Mouse (Mus musculus) brain, embryonic 14.5 days (tissue): ENCODE measurements around the gene Fbp2.

Experiments used
- CTCF ChIP-seq: fragments of 200-500 bp; IDR thresholded peaks from 2 replicates; pipeline ENCODE4 v1.5.1; 2012; ENCODE audit warnings: inconsistent platforms, mild to moderate bottlenecking, moderate library complexity, borderline replicate concordance; ENCODE audit not compliant: insufficient read depth, insufficient read length; ENCODE audit errors: extremely low read depth
- POLR2A ChIP-seq: fragments of 200-500 bp; IDR thresholded peaks from 2 replicates; pipeline ENCODE4 v1.6.1; 2012; ENCODE audit warnings: mild to moderate bottlenecking, inconsistent platforms, borderline replicate concordance; ENCODE audit not compliant: poor library complexity, insufficient read depth, insufficient read length, severe bottlenecking; ENCODE audit errors: extremely low read depth

DNA sequence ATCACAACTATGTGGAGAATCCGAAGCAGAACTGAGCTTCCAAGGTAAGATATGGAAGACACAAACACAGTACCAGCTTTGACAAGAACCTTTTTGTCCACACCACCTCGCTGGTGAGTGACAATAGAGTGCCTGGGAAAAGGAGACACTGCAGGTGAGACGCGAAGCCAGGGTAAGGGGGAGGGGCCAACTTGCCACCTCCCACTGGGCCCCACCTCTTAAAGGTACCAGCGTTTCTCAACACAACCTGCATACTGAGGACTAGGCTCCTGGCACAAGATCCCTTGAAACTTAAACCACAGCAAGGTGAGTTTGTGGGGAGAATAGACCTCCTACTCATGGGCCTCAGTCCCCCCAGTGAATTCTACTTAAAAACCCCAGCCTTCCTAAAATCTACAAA is 19.0 kb upstream of the Fbp2 start:
- TF ChIP-seq CTCF (no peak), POLR2A (no peak)
